Mouse (Mus musculus) spleen, adult 12 weeks (tissue): ENCODE results near the gene Cggbp1.

Source experiments
- DNase-seq: peaks from one replicate; pipeline ENCODE4 v3.0.0; 2022; ENCODE audit warnings: low spot score

Cggbp1 gene

DNA sequence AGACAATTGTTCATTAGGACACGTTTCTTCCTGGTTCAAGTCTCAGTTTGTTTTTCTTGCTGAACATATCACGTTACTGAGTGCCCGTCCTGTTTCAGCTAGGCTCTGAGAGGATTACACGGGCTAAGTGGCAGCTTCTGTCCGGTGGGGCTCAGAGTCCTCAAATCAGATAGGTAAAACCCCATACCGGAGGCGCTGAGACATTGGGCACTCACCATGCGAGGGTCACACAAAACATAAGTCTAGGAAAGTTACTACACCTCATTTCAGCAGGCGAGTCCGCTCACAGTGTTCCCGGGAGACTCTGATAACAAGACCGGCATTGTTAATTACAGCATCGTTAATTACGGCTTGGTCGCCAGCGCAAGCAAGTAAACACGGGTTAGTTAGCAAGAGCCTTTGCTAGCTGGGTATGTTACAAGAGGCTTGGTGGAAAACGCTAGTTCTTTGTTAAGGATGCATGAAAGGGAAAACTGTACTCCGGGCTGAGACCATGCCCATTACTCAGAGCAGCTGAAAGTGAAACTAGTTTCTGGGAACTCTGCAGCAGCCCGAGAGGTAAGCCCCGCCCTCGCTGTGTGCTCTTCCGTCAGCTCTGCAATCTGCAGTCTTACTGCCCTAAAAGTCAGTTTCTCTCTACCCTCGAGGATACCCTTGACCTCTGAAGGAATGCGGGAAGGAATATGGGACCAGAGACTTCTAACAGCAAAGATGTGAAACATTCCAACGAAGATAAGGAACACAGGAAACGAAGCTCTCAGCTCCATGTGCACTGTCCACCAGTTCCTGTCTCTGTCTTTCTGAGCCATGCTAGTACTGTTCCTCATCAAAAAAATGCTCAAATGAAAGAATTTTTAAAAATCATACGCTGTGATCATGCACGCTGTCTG is 21.9 kb downstream of the Cggbp1 start:
- peak; percentile 69 for DNase-seq

DNA sequence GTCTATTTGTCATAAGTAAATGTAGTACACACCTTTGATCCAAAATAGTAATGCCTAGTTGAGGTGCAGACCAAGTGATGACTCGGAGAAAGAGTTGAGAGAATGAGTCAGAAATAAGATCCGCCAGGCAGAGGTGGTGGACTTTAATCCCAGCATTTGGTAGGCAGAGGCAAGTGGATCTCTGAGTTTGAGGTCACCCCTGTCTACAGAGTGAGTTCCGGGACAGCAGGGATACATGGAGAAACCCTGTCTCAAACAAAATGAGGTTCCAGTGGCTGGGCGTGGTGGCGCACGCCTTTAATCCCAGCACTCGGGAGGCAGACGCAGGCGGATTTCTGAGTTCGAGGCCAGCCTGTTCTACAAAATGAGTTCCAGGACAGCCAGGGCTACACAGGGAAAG is 23.6 kb downstream of the Cggbp1 start:
- no peak for DNase-seq

DNA sequence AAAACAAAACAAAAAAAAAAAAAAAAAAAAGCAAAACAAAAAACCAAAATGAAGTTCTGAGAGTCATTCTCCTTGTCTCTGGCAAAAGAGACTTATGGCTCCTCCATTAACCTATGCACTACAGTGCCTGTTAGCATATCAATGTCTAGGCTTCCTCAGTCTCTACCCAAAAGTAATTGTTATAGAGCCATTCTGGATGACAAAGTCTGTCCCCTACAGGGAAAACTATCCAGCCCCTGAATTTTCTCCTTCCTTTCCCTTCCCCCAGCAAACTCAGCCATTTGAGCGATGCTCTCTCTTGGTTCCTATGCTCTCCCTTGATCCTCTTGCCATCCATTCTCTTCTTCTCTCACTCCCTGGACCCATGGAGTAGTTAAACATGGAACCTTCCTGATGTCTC is 24.0 kb downstream of the Cggbp1 start:
- DNase-seq: no peak

DNA sequence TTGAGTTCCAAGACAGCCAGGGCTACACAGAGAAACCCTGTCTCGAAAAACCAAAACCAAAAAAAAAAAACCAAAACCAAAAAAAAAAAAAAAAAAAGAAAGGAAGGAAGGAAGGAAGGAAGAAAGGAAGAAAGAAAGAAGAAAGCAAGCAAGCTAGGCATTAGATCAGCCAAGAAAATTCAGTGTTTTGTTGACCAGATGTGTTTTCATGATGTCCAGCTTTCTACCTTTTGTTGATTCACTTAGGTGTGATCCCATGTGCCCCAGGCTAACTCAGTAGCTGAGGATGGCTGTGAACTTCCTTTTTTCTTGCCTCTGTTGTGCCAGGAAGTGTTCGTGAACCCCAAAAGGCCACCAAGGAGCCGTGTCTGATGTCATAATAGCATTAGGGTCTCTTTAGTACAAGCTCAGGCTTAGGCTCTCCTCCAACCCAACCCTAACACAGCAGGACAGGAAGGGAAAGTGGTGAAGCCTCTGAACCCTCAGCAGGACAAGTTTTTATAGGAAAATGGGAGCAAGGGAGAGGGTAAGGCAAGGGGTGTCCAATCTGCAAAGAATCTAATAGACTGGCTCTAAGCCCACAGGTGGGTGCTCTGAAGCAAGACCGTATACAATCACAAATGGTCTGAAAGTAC is 25.0 kb downstream of the Cggbp1 start:
- DNase-seq: no peak

DNA sequence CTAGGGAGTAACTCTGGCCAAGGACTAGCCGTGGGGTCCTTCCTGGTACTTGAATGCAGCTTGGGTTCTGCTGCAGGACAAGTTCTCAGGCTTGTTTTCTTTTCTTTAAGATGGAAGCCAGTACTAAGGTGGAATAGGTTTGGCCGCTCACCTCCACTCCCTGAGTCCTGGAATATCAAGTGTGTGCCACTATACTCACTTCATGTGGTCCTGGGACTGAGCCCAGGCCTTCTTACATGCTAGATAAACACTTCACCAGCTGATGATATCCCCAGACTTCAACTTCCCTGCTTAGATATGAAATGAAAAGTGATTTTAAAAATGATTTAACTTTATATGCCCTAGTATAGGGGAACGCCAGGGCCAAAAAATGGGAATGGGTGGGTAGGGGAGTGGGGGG is 25.5 kb downstream of the Cggbp1 start:
- no peak for DNase-seq

DNA sequence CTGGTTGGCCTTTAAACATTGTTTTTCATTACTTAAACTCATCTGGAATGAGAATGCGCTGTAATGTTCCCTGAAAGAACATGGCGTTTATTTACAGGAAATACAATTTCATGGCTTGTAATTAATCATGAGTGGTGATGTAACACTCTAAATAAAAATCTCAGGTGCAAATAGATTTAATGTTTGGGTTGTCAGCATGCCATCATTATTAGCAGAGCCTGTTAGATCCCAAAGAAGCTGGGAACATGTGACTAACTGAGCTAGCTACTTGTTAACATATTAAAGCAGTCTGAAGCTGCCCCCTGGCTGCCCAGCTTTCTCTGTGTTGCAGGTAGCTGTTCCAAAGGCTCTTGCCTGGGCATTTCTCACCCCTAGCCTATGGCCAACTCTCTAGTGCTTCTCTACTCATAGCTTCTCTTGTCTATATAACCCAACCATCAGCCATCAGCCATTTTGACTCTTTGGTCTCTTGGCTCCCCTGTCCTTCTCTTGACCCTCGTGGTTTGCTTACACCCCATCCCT is 26.9 kb downstream of the Cggbp1 start:
- no peak for DNase-seq

DNA sequence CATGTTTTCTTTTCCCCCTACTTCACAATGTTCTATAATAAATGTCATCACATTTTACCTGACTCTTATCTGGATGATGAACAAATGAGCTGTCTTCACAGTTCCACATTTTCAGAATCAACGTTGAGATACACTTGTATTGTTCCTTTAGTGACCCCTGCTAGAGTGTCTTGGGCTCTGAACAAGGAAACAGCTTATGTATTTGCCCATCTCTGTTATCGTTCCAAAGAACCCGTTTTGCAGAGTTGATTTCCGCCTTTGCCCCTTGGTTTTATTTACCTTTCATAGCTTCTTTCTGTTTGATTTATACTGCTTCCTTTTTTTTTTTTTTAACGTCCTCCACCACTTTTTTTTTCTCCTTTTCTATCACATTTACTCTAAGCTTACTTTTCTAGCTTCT is 27.9 kb downstream of the Cggbp1 start:
- DNase-seq: no peak

DNA sequence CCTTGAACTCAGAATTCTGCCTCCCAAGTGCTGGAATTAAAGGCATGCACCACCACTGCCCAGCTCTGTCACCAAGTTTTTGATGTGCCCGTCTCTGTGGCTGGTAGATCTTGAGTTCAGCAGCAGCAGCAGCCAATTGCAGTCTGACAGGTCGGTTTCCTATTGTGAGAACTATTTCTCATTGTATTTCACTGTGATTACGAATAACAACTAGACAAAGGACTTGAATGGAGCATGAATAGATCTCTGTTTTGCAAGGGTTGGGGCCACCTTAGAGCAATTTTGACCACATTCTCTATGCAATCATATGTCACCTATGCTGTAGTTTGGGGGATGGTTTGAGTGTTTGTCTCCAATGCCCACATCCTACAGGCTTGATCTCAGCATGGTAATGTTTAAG is 29.2 kb downstream of the Cggbp1 start:
- no peak for DNase-seq

DNA sequence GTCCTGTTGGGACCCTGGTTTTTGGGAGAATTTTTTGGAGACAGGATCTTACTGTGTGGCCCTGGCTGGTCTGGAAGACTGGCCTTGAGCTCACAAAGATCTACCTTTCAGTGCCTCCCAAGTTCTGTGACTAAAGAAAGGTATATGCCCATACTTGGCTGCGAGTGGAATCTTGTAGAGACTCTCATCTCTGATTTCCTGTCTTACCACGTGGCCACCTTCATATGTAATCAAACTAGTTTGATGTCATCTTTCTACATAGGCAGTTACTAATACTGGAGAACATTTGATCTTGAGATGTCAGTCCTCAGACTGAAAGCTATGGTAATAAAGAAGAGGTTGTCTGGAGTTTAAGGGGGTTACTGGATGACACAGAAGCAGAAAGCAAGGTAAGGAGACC is 29.6 kb downstream of the Cggbp1 start:
- no peak for DNase-seq

DNA sequence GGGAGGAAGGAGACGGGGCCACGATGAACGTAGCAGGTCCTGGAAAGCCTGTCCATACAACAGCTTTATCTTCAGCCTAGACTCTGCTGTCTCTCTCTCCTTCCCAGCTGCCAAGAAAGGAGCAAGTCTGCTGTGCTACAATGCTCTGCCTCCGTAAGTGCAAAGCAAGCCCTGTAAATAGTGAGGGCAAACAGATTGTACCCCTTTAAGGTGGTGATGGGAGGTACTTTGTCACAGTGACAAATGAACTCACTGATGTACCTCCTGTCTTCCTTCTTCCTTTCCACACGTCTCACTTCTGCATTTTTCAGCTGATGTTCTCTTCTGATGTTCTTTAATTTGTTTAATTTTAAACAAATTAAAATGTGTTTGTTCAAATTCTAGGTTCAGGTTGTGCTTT is 32.1 kb downstream of the Cggbp1 start:
- no peak for DNase-seq

DNA sequence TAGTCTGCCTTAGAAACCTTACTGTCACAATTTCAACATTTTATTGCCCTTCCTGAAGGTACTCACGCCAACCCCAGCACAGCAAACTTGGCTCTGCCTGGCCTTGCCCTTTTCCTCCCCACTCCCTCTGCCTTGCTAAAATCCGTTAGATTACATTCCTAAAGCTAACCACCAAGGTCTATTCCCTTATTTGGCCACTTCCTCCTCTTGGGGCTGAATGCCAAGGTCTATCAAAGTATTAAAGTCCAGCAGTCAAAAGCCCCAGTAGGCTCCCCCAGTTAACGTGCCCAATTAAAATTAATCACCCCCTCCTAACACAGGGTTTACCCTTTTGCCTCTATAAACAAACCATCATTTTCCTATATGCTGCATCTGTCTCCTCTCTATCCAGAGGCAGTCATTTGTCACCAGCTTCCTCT is 32.6 kb downstream of the Cggbp1 start:
- no peak for DNase-seq

DNA sequence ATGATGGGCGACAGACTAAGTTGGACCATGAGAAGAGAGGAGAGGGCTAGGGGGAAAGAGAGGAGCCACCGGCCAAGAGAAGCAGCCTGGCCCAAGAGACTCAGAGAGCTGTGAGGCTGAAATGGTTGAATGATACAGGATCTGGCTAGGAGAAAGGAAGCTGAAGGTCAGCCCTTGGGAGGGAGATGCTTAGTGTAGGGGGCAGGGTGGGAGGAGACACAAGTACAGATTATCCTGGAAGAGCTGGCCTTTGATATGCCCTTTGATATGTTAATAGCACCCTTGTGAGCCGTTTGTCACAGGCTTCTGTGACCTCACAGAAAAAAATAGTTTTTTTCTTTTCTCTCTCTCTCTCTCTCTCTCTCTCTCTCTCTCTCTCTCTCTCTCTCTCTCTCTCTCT is 33.3 kb downstream of the Cggbp1 start:
- DNase-seq: no peak

DNA sequence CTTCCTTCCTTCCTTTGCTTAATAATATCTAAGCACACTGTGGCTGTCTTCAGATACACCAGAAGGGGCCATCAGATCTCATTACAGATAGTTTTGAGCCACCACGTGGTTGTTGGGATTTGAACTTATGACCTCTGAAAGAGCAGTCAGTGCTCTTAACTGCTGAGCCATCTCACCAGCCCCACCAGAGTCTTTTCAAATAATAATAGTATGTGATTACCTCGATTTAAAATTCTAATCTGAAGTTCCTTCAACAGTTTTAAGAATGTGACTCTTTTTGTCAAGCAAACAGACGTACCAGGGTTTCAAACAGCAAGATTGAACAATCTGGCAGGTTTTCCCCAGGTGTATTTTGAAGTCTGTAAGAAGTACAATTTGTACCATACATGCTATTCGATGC is 33.8 kb downstream of the Cggbp1 start:
- no peak for DNase-seq

DNA sequence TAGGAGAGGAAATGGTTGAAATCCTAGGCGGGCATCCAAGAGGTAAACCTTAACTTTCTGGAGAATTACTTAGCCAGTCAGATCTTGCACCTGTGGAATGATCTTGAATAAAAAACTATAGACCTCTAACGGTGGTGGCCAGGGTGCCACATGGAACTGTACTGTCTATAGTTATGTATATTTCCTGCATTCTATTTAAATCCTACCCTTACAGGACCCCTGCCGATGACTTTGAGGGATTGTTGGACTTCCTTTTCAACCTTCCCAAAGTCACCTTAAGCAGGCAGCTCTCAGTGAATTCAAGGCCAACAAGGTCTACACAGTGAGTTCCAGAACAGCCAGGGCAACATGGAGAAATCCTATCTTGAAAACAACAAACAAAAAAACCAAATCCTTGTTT is 37.7 kb downstream of the Cggbp1 start:
- DNase-seq: no peak

DNA sequence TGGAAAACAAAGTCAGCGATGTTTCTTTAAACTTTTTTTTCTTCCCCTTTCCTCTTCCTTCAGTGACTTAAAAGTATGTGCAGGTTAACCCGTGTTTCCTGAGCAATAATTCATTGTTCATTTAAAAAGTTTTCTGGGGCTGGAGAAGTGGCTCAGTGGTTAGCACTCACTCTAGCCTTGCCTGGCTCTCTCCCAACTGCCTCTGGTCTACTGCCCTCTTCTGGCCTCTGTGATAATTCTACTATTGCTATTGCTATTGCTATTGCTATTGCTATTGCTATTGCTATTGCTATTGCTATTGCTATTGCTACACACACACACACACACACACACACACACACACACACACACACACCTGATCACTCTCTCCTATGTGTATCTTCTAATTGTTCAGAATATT is 47.3 kb downstream of the Cggbp1 start:
- DNase-seq: peak; percentile 17

DNA sequence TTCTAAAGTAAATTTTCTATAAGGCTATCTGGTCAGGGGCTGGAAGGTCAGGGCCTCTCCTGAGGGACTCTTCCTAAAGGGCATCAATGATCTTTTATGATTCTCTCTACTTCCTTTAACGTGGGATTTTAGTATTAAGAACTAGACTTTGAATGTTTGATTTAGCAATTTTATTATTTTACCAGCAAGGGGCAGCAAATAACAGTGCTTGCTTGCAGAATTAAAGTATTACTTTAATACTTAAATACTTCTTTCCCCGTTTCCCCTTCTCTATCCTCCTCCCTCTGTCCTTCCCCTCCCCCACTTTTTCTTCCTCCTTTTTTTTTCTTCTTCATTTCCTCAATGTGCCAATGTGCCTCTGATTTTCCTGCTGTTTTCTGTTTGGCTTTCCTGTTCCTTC is 51.5 kb downstream of the Cggbp1 start:
- no peak for DNase-seq

DNA sequence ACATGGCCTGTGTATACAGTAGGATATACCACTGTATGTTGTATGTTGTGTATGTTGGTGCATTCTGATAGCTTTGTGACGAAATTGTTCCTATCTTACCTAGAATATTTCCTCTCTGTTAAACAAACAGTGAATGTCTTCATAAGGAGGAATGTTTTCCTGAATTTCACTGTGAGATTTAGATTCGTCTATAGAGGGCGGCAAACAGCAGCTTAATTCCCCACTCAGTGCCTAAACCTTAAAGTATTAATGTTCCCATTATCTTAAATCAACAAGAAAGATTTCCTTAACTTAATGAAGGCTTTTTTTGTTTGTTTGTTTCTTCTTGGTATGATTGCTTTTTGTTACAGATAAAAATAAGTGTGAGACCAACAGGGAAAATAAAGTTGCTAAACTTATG is 55.3 kb downstream of the Cggbp1 start:
- DNase-seq: no peak

DNA sequence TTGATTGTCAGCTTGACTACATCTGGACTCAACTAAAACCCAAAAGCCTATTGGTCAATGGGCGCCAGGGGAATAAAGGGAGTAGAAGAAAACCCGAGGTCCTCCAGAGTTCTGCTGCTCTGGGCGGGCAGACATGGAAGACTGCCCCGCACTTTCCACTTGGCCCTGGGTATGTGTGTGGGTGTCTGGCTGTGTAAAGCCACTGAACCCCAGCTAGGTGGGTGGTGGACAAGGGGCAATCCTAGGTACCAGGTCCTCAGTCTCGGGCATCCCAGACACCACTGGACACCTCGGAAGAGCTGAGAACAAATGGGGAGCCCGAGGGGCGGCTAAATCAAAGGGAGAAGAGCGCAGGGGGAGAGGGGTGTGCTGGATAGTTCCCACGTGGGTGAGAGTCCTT is 57.0 kb downstream of the Cggbp1 start:
- no peak for DNase-seq
